Mouse (Mus musculus) cerebellum, adult 2 months (tissue): ENCODE measurements at regions not wholly inside any gene's neighbourhood (a gene's known extent, or its start where the extent isn't known, plus 50 kb on each side); places are given as distances from the start of the nearest gene placed in this dataset.

Experiments used
- CTCF ChIP-seq: fragments of 200-500 bp; IDR thresholded peaks from 2 replicates; pipeline ENCODE4 v1.5.1; 2011; ENCODE audit warnings: low read depth, mild to moderate bottlenecking, control low read depth, low read length, moderate library complexity, borderline replicate concordance; ENCODE audit not compliant: insufficient read depth
- POLR2A ChIP-seq: fragments of 200-500 bp; IDR thresholded peaks from 2 replicates; pipeline ENCODE4 v1.6.1; 2011; ENCODE audit warnings: low read length, control low read depth, borderline replicate concordance; ENCODE audit not compliant: insufficient read depth

GRCm38 (mm10) chr6:52102179-52102578, 55.9 kb downstream of the Hoxa1 start:
- no peak for TF ChIP-seq CTCF
- TF ChIP-seq POLR2A = no peak
